Mouse (Mus musculus) WW6 (cell line): ENCODE measurements at regions not wholly inside any gene's neighbourhood (a gene's known extent, or its start where the extent isn't known, plus 50 kb on each side); places are given as distances from the start of the nearest gene placed in this dataset.

Experiments used
- DNase-seq: peaks from one replicate; pipeline ENCODE4 v3.0.0-alpha.2; 2013; ENCODE audit warnings: low read depth, low spot score

DNA sequence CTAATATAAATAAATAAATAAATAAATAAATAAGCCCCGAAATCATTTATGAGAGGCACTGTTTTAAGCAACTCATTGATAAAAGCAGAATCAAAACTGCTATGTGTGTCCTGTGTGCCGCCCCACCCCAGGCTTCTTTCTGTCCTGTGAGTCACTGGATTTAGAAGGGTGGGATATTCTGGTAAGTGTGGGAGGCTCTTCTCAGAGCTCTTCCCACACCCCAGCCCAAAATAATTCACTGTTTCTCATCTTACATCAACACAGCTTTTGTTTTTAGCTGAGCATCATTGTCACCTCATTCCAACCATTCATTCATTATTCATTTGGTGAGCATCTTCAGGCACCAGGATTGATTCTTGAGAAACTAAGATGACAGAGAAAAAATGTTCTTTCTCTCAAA is 118.4 kb downstream of the Barx2 start:
- DNase-seq = no peak

DNA sequence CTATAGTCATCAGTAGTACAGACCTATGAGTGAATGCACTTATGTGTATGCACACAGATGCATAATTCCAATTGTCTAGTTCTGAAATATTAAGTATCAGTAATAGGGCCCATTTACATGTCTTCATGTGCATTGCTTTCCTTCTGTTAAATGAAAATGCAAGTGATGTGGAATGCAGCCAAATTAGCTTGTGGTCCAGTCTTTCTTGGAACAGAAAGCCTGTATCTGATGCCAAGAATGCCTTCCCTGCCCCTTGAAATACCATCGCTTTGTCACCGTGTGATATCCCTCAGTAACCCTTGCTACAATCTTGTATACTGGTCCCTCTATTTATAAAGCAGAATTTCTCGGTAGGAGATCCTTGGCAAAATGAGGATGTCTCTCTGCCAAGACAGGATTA is 137.3 kb downstream of the Barx2 start:
- DNase-seq = no peak

DNA sequence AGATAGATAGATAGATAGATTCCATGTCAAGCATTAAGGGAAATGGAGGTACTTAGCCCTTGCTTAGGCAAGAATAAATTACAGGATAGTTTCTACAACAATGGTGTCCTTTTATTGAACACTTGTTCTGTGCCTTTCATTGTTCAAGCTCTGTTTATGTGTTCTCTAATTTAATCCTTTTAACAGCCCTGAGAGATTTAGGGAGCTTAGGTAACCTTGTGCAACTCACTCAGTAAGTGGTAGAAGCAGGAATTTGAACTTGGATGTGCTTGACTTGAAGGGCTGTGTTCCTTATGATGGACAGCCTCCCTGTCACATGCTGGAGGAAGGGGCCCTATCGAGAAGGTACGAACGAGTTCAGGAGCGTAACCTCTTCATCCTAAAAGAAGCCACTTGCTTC is 147.9 kb downstream of the Barx2 start:
- DNase-seq = no peak

DNA sequence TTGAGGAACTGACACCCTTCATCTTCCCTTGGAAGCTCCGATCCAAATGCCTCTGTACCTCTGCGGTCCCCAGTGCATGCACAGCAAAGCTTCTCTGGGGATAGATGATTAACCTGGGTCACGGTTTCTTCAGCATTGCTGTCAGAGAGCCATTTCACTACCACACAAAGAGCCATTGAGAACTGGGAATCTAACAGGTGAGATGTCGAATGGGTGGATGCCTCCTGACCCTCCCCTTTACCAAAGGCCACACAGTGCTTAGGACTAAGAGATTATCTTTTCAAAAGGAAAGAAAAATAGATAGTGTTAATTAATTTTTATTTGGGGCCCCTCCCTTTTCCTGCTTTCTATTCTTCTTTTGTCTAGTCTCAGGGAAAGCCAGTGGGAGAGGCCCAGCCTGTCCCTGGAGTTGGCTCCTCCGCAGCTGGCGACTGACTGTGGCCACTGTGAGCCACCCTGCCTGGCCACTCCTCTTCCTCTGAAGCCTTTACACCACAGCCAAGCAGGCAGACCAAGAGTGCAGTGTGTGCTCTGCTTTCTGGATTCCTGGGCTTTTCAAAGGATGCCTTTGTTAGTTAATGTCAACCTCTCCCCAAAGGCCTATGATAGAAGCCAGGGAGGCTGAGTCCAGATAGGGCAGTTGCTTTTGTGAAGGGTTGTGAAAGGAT is 155.2 kb downstream of the Barx2 start:
- DNase-seq = no peak

DNA sequence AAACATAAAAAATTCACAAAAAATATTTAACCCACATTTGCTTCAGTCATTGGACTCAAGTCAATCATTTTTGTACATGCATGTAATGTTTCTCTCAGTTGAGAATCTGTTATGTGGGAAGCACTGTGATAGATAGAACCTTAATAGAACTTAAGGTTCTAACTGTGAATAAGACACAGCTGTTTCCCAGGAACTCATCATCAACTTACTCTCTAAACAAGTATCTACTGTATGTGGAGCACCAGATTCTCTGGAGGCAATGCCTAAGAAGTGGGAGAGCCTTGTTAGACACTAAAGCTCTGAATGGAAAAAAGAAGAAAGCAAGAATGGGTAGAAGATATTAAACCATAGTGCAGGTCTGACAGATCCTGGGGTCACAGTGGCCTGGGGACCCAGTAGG is 182.8 kb downstream of the Barx2 start:
- no peak for DNase-seq

GRCm38 (mm10) chr9:31719309-31719708 is 194.0 kb downstream of the Barx2 start:
- DNase-seq = no peak

DNA sequence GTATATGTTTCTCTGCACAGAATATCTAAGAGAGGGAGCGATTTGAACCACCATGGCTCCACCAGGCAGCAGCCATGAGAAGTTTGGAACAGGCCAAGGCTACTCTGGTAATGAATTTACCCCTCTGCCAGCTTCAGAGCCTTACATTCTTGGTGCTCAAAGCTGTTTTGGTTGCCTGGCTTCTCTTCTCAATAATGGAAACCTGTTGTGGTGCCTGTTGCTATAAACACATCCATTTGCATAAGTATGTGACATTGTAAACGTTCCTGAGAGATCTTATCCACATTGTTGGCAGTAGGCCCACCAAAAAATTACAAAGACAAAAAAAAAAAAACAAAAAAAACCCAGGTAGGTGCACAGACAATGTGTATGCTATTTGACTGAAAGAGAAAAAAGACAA is 203.2 kb downstream of the Barx2 start:
- DNase-seq = no peak

GRCm38 (mm10) chr9:31706688-31707087 is 206.6 kb downstream of the Barx2 start:
- no peak for DNase-seq

DNA sequence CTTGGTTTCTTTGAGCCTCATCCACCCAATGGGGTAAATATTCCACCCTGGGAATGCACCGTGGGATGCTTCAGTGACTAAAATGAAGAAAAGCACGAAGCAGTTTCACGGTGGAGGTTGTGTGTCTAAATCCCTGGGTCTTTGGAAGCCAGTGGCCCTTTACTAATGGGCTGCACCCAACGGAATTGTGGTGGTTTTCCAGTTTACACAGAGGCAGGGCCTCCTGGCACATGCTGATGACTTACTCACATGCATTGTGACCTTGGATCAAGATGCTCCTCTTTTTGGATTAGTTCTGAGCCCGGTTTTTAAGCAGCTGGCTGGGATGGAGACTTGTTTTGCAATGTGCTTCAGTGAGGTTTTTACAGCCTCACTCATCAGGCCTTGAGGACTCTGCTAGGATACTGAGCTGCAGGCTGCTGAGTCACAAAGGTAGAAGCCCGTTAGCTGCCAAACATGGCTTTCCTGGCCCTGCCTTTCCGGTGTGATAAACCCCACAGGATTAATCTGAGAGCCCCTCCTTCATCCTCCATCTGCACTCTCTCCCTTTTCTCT is 222.3 kb downstream of the Barx2 start:
- DNase-seq = no peak

GRCm38 (mm10) chr9:31688398-31688705 is 224.1 kb upstream of the Tmem45b start:
- no peak for DNase-seq

DNA sequence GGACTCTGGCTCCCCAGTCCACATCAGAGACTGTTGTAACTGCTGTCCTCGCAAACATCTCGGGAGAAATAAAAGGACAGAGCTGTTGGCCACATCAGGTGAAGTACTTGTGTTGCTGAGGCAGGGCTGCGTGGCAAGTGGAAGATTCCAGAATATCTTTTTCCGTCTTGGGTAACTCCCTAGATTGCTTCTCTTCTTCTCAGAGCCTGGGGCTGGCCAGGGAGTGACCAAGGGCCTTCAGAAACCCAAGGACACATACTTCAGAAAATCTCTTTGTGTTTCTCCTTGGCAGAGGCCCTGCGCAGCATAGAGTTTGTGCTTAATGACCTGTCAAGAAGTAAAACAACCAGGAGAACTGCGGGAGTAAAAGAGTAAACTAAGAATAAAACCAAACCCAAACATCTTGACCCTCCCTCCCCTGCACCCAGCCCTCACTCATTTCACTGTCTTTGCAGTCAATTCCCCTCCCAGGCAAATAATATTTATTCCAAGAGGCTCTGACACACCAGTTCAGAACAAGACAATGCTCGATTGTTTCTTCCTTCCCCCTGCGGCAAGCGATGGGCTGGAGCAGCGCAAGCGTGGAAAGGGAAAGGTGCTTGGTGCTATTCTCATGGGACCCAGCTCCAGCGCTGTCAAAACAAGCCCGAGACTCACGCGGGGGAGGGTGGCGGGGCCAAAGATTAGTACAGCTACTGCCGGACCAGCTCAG is 223.6 kb upstream of the Tmem45b start:
- DNase-seq = no peak

DNA sequence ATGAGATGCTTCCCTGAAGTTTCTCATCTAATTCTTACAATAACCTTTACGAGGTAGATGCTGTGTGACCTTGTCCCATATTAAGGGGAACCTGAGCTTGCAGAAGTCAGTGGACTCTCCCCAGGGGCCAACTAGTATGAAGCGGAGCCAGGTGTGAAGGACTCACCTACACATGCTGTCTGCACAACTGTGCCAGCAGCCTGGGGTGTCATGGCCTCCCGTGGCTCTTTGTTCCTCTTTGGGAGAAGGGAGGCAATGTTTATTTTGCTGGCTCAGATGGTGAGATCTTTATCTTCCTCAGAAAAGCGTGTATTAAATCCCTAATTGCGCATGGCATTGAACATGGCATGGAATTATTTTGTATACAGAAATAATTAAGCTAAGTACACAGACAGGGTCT is 222.2 kb upstream of the Tmem45b start:
- DNase-seq = no peak

GRCm38 (mm10) chr9:31684812-31685188 is 220.5 kb upstream of the Tmem45b start:
- DNase-seq = no peak

- DNase-seq = no peak
Observed at GRCm38 (mm10) chr9:31684099-31684811, 220.0 kb upstream of the Tmem45b start.

- no peak for DNase-seq
Observed at GRCm38 (mm10) chr9:31683302-31684081, 219.2 kb upstream of the Tmem45b start.

DNA sequence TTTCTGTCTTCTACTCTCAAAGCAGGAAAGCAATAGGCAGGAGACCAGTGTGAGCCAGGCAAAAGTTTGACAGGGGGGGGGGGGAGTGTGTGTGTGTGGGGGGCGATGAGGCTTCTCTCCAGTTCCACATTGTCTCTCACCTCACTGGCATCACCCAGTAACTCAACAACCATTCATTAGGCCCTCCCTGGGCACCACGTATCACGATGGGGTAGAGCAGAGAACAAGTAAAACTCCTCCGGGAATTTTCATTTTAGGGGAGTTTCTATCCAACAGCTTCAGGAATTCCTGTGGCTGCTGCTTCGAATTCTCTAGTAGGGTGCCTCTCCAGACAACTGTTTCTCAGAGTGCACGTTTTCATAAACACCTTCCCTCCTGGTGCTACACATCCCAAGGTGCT is 218.6 kb upstream of the Tmem45b start:
- DNase-seq = no peak

DNA sequence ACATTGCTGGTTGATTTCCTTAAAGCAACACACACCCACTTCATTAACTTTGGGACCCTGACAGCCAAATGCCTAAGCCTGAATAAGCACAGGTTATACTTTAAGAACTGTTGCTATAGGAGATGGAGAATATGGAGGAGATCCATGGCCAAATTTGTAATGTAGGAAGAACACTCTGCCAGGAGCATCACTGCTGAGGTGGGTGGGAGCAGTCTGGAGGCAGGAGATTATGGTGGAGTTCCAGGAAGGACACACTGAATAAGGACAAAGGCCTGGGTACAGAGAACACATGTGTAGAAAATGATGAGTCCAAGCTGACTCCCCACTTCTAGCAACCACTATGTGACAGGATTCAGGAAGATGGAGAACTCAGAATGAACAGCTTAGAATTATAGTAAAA is 212.9 kb upstream of the Tmem45b start:
- no peak for DNase-seq

DNA sequence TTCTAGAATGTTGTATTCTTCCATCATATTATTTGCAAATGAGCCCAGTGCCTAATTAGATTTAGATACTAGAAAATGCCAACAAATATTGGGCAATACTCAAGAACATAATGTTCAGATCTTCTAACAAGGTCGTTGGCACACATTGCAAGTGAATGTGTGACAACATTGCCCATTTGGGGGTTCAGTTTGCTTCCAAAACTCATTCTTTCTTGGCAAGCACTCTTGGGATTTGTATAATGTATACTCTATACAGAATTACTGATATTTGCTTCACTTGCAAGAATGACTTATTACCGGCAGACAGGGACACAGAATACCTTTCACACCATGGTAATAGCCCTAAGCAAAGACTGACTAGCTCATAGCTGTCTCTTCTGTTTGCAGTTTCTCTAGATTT is 194.8 kb upstream of the Tmem45b start:
- no peak for DNase-seq

DNA sequence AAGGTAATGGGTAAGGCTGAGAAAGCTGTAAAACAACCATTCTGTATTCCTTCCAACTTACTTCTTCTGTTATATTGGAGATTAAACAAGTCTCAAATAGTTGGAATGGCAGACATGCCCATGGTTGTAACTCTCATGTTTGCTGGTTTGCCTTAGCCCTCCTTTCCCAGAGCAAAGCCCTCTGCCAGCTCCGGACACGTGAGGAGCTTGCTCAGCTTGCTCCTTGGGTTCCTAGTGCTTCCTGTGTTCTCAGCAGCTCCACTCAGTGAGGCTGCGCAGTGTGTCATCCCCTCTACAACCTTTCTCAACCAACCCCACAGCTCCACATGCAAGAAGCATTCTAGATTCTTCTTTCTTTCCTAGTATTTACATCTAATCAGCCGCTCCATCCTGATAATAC is 193.3 kb upstream of the Tmem45b start:
- DNase-seq = no peak

DNA sequence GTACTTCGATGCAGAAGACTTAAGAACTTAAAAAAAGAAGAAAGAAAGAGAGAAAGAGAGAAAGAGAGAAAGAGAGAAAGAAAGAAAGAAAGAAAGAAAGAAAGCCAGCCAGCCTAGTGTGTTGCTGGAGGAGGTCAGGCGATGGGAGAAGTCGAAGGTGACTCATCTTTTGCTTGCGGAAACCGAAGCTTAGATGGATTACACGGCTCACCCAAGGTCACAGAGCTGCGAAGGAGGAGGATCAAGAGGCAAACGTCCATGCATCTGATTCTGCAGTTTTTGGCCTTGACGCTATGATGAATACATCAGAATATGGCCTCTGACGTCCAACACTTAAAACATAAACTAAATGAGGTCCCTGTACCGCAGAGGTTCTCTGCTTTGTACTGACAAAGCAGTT is 192.4 kb upstream of the Tmem45b start:
- no peak for DNase-seq

GRCm38 (mm10) chr9:31654747-31655146 is 190.5 kb upstream of the Tmem45b start:
- no peak for DNase-seq

- DNase-seq = no peak
Observed at GRCm38 (mm10) chr9:31654213-31654612, 190.0 kb upstream of the Tmem45b start.
